Mouse (Mus musculus) limb, embryonic 10.5 days (tissue): ENCODE data around the gene Hist1h2ak. TPM values are rescaled to one million over a fixed set of nuclear protein-coding genes. Genes with fewer than 3 reads are reported as not detected.
"Not testable (repeated sequence)": the region's sequence is repeated elsewhere in the genome, so short reads cannot be mapped to it uniquely, and the experiment has no call there.

Experiments used
- DNase-seq: peaks from one replicate; pipeline ENCODE4 v3.0.0-alpha.2; 2017; ENCODE audit warnings: low spot score
- H3K27ac ChIP-seq: fragments of 300-500 bp; sonication (generic); 2 replicates; pipeline ENCODE4 v1.5.1; 2016; ENCODE audit warnings: mild to moderate bottlenecking
- H3K27me3 ChIP-seq: fragments of 300-500 bp; sonication (generic); 2 replicates; pipeline ENCODE4 v1.6.1; 2016; ENCODE audit warnings: low read depth, mild to moderate bottlenecking; ENCODE audit not compliant: poor library complexity, severe bottlenecking
- H3K36me3 ChIP-seq: fragments of 300-500 bp; sonication (generic); 2 replicates; pipeline ENCODE4 v1.6.1; 2016; ENCODE audit warnings: mild to moderate bottlenecking, moderate library complexity
- H3K4me1 ChIP-seq: fragments of 300-500 bp; sonication (generic); 2 replicates; pipeline ENCODE4 v1.6.1; 2016
- H3K4me3 ChIP-seq: fragments of 300-500 bp; sonication (generic); 2 replicates; pipeline ENCODE4 v1.5.1; 2016; ENCODE audit warnings: mild to moderate bottlenecking, moderate library complexity
- H3K9me3 ChIP-seq: fragments of 300-500 bp; sonication (generic); replicated peaks from 2 replicates; pipeline ENCODE4 v1.6.1; 2016; ENCODE audit warnings: mild to moderate bottlenecking
- WGBS: fragments of 180-500 bp; shearing (Covaris S2); methylation state at CpG from one replicate; pipeline ENCODE4 v1.1.7; 2016; 5-methylcytosine and 5-hydroxymethylcytosine counted together
- polyA plus RNA-seq: library from polyadenylated mRNA; unstranded; fragments of >200 nt; fragmentation: Nextera tagmentation; extraction: Ambion mirVana; gene quantifications from 2 replicates; pipeline ENCODE4 v1.2.1, GENCODE M21; 2016

Gene Hist1h2ak
- polyA plus RNA-seq, 1 experiment from 2014 or later = 19.6 TPM

- H3K4me3 ChIP-seq = peak within 1 kb of the TSS; percentile 52
- under 1% methylated on average over 16 of the region's 20 CpGs for WGBS
- no peaks in the 10 kb centered on the region for H3K36me3 ChIP-seq
- H3K27ac ChIP-seq = peak within 1 kb of the TSS; percentile 93
- no peaks in the 10 kb centered on the region for H3K27me3 ChIP-seq
- DNase-seq = peak; percentile 38
- peaks cover 29% of the 10 kb centered on the region for H3K4me1 ChIP-seq
- H3K9me3 ChIP-seq = no peaks in the 10 kb centered on the region
These were observed 29.6 kb upstream of the Hist1h2ak start, which contains the start of gene Hist1h3i for GRCm38 (mm10) chr13:21783255-21783617. Gene Hist1h3i, minus strand, starts transcription at chr13:21783370.

GRCm38 (mm10) chr13:21782361-21783254, 29.0 kb upstream of the Hist1h2ak start:
- WGBS = 2% methylated on average over 22 of the region's 35 CpGs
- Histone ChIP-seq H3K4me3 (peak overlapping the region; percentile 52), H3K27ac (peak overlapping the region; percentile 93), H3K4me1 (peaks cover 29% of the 10 kb centered on the region)
- not testable (repeated sequence) for H3K9me3 ChIP-seq, H3K36me3 ChIP-seq, H3K27me3 ChIP-seq
- peak; percentile 63 for DNase-seq

- 92% methylated on average over 1 of the region's 1 CpGs for WGBS
- Histone ChIP-seq H3K9me3 (no peaks in the 10 kb centered on the region), H3K27me3 (no peaks in the 10 kb centered on the region), H3K27ac (peak overlapping the region; percentile 93), H3K4me1 (peaks cover 29% of the 10 kb centered on the region), H3K36me3 (no peaks in the 10 kb centered on the region), H3K4me3 (0 out of 2 replicates have a peak overlapping the region, but pooled peaks have one; percentile 52)
- DNase-seq = peak; percentile 14
These were observed 28.0 kb upstream of the Hist1h2ak start for GRCm38 (mm10) chr13:21781639-21782038.

GRCm38 (mm10) chr13:21781021-21781555, 27.5 kb upstream of the Hist1h2ak start:
- Histone ChIP-seq H3K4me1 (peaks cover 28% of the 10 kb centered on the region), H3K27ac (peak overlapping the region; percentile 93), H3K9me3 (no peaks in the 10 kb centered on the region), H3K4me3 (peak overlapping the region; percentile 61; the same call in 1 of the 2 replicates), H3K27me3 (no peaks in the 10 kb centered on the region), H3K36me3 (no peaks in the 10 kb centered on the region)
- DNase-seq = peak; percentile 30
- 43% methylated on average over 6 of the region's 6 CpGs for WGBS

GRCm38 (mm10) chr13:21779767-21780731, 26.4 kb upstream of the Hist1h2ak start, which contains the start of gene Hist1h1b:
Gene Hist1h1b, minus strand, starts transcription at chr13:21780625.
- DNase-seq = peak; percentile 88
- peak within 1 kb of the TSS; percentile 93 for H3K27ac ChIP-seq

GRCm38 (mm10) chr13:21778814-21779766, 25.5 kb upstream of the Hist1h2ak start:
- Histone ChIP-seq H3K27me3 (no peaks in the 10 kb centered on the region), H3K4me1 (peaks cover 19% of the 10 kb centered on the region), H3K27ac (peak overlapping the region; percentile 93), H3K9me3 (no peaks in the 10 kb centered on the region), H3K36me3 (no peaks in the 10 kb centered on the region), H3K4me3 (peak overlapping the region; percentile 61)
- 8% methylated on average over 33 of the region's 33 CpGs for WGBS
- peak; percentile 79 for DNase-seq

More at GRCm38 (mm10) chr13:21779767-21780731, 26.4 kb upstream of the Hist1h2ak start, which contains the start of gene Hist1h1b:
- Histone ChIP-seq H3K36me3 (no peaks in the 10 kb centered on the region), H3K4me1 (peaks cover 24% of the 10 kb centered on the region), H3K27me3 (no peaks in the 10 kb centered on the region), H3K9me3 (no peaks in the 10 kb centered on the region), H3K4me3 (peak within 1 kb of the TSS; percentile 61)
- WGBS = under 1% methylated on average over 44 of the region's 44 CpGs

GRCm38 (mm10) chr13:21755707-21756106, 2.1 kb upstream of the Hist1h2ak start:
- H3K27ac ChIP-seq = peak overlapping the region; percentile 36; the same call in 1 of the 2 replicates
- no peaks in the 10 kb centered on the region for H3K27me3 ChIP-seq
- DNase-seq = no peak
- WGBS = 86% methylated on average over 1 of the region's 1 CpGs
- no peaks in the 10 kb centered on the region for H3K9me3 ChIP-seq
- H3K4me3 ChIP-seq = peak overlapping the region; percentile 55; the same call in 1 of the 2 replicates
- H3K36me3 ChIP-seq = no peaks in the 10 kb centered on the region
- peaks cover 24% of the 10 kb centered on the region for H3K4me1 ChIP-seq

GRCm38 (mm10) chr13:21754294-21755001, 821 bp upstream of the Hist1h2ak start:
- WGBS = 2% methylated on average over 13 of the region's 26 CpGs
- H3K27me3 ChIP-seq, DNase-seq, H3K9me3 ChIP-seq, H3K36me3 ChIP-seq: not testable (repeated sequence)
- peak overlapping the region; percentile 55 for H3K4me3 ChIP-seq
- H3K27ac ChIP-seq = peak overlapping the region; percentile 87
- peaks cover 24% of the 10 kb centered on the region for H3K4me1 ChIP-seq

GRCm38 (mm10) chr13:21753051-21753523, 540 bp downstream of the Hist1h2ak start:
- Histone ChIP-seq H3K4me1 (peaks cover 24% of the 10 kb centered on the region), H3K27me3 (no peaks in the 10 kb centered on the region), H3K27ac (peak overlapping the region; percentile 92), H3K9me3 (no peaks in the 10 kb centered on the region), H3K36me3 (no peaks in the 10 kb centered on the region), H3K4me3 (peak overlapping the region; percentile 55)
- DNase-seq = no peak
- WGBS = 5% methylated on average over 10 of the region's 10 CpGs

GRCm38 (mm10) chr13:21752356-21752755, 1.3 kb downstream of the Hist1h2ak start:
- peak overlapping the region; percentile 55 for H3K4me3 ChIP-seq
- WGBS = 38% methylated on average over 3 of the region's 3 CpGs
- no peaks in the 10 kb centered on the region for H3K36me3 ChIP-seq
- DNase-seq = peak; percentile 40
- H3K9me3 ChIP-seq = no peaks in the 10 kb centered on the region
- H3K27ac ChIP-seq = peak overlapping the region; percentile 92
- peaks cover 27% of the 10 kb centered on the region for H3K4me1 ChIP-seq
- no peaks in the 10 kb centered on the region for H3K27me3 ChIP-seq

- Histone ChIP-seq H3K27ac (peak overlapping the region; percentile 92), H3K4me3 (peak overlapping the region; percentile 55; the same call in 1 of the 2 replicates), H3K9me3 (no peaks in the 10 kb centered on the region), H3K27me3 (no peaks in the 10 kb centered on the region), H3K36me3 (no peaks in the 10 kb centered on the region), H3K4me1 (peaks cover 27% of the 10 kb centered on the region)
- WGBS = 84% methylated on average over 3 of the region's 3 CpGs
- no peak for DNase-seq
These were observed 1.8 kb downstream of the Hist1h2ak start for GRCm38 (mm10) chr13:21751827-21752226.
